Mouse (Mus musculus) splenic B cell, adult 2 months (primary cell): Measurements from ENCODE around the gene Wfs1.
A peak's percentile ranks its signal among the peaks of the same experiment; 100 is the strongest.
"Not testable (repeated sequence)": the region's sequence is repeated elsewhere in the genome, so short reads cannot be mapped to it uniquely, and the experiment has no call there.

Experiments used
- DNase-seq: peaks from one replicate; pipeline ENCODE4 v3.0.0-alpha.2; 2011; ENCODE audit warnings: low read depth, low spot score
- H3K27me3 ChIP-seq: 2 replicates; pipeline ENCODE4 v1.6.1; 2012; ENCODE audit warnings: mild to moderate bottlenecking, low read length, moderate library complexity, mixed read lengths; ENCODE audit not compliant: control insufficient read depth, poor library complexity, insufficient read depth, severe bottlenecking
- H3K36me3 ChIP-seq: 2 replicates; pipeline ENCODE4 v1.6.1; 2012; ENCODE audit warnings: mild to moderate bottlenecking, low read length, moderate library complexity, mixed read lengths; ENCODE audit not compliant: control insufficient read depth, poor library complexity, insufficient read depth, severe bottlenecking

Wfs1 gene

GRCm38 (mm10) chr5:36988781-36989624, at the start of gene Wfs1:
Gene Wfs1 (minus strand): TSS chr5:36989205.
- peak; percentile 96 for DNase-seq
- Histone ChIP-seq H3K36me3 (no peaks in the 10 kb centered on the region), H3K27me3 (no peaks in the 10 kb centered on the region)

GRCm38 (mm10) chr5:37036884-37037283, 47.9 kb upstream of the Wfs1 start:
- no peaks in the 10 kb centered on the region for H3K36me3 ChIP-seq
- no peaks in the 10 kb centered on the region for H3K27me3 ChIP-seq
- DNase-seq = no peak

GRCm38 (mm10) chr5:37035896-37036295, 46.9 kb upstream of the Wfs1 start:
- Histone ChIP-seq H3K27me3 (no peaks in the 10 kb centered on the region), H3K36me3 (no peaks in the 10 kb centered on the region)
- DNase-seq = no peak

DNA sequence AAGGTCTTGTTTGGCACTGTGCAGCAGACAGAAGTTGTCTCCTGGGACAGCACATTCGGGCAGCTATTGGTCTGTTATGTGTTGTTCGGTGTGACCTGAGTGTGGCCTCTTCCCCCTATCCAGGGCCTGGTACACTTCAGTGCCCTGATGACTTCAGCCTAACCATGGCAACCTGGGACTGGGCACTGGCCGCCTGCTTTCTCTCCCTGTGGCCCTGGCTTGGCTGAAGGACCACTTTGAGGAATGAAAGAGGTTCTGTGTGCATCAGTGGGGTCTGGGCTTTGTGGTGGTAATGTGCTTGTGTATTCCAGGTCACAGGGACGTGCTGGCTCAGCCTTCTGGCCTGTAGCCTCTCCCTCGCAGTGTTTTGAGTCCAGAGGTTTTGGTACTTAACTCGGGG, 46.2 kb upstream of the Wfs1 start:
- Histone ChIP-seq H3K36me3 (no peaks in the 10 kb centered on the region), H3K27me3 (no peaks in the 10 kb centered on the region)
- no peak for DNase-seq

DNA sequence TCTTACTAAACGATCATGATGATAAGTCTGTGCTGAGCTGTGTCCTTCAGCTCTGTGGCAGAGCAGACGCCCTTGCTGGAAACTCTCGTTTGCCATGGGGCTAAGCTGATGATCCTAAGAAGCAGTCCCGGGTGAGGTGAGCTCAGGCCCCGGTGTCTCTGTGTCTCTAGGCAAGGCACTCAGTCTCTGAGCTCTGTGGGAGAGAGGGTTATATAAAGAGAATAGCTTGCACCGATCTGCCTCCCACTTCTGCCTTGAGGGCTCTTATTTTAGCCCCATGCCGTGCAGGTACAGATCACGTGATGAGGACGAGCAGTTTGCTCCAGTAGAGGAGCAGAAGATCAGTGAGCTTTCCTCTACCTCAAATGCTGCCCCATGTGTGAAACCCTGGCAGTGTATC, 41.7 kb upstream of the Wfs1 start:
- H3K36me3 ChIP-seq = no peaks in the 10 kb centered on the region
- H3K27me3 ChIP-seq = no peaks in the 10 kb centered on the region
- no peak for DNase-seq

DNA sequence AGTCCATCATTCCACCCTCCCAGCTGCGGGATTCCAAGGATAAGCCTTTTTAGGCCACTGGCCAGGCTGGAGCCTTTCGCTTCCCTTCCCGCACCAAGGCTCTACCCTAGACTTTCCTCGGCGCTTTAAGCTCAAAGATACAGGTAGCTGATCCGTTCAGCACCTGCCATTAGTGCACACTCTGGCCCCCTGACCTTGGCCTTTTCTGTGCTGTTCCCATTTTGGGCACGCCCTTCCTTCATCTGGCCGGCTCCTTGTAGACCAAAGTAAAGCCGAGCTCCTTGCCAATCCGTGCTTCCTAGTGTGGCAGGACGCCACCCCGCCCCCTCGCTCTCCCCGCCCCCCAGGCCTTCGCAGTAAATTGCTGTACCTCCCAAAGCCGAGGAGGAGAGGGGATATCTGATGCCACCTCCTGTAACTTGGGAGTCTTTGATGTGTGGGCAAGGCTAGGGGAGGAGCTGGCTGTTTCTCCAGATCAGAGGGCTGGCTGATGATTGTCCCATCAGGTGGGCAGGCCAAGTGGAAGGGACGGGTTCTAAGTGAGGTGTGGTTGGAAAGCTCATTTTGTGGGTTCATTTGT, 40.4 kb upstream of the Wfs1 start:
- no peak for DNase-seq
- no peaks in the 10 kb centered on the region for H3K27me3 ChIP-seq
- no peaks in the 10 kb centered on the region for H3K36me3 ChIP-seq

GRCm38 (mm10) chr5:37028486-37029311, 39.7 kb upstream of the Wfs1 start:
- H3K36me3 ChIP-seq = no peaks in the 10 kb centered on the region
- no peaks in the 10 kb centered on the region for H3K27me3 ChIP-seq
- DNase-seq = peak; percentile 55

DNA sequence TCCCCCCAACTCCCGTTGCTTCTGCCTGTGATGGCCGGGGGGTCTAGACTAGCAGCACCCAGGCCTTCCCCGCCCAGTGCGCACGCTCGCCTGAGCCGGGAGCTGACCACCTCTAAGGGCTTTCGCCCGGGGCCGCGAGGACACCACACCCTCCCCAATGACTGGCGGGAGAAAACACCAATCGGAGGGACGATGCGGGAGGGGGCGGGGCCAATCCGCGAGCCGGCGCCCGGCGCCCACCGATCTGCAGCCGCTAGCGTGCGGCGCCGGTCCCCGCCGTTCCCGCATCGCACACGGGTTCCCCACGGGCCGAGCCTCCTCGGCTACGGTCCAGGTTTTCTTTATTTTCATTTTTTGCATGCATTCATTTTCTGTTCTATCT, 39.1 kb upstream of the Wfs1 start:
- Histone ChIP-seq H3K27me3 (no peaks in the 10 kb centered on the region), H3K36me3 (no peaks in the 10 kb centered on the region)
- peak; percentile 69 for DNase-seq

GRCm38 (mm10) chr5:37027701-37028100, 38.7 kb upstream of the Wfs1 start:
- no peaks in the 10 kb centered on the region for H3K27me3 ChIP-seq
- H3K36me3 ChIP-seq = no peaks in the 10 kb centered on the region
- no peak for DNase-seq

DNA sequence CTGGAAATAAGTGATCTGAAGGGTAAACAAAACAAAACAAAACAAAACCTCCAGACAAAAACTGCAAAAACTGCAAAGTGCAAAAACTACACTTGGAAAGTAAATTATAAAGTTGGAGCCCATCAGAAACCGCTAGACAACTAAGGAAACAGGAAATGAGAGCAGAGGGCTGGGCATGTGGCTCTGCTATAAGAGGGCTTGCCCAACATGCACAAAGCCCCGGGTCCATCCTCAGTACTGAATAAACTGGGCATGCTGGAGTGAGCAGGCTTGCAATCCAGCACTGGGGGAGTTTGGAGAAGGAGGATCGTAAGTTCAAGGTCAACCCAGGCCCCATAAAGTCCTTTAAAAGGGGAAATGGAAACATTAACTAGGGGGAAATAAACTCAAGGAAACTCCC, 28.2 kb upstream of the Wfs1 start:
- Histone ChIP-seq H3K27me3 (no peaks in the 10 kb centered on the region), H3K36me3 (no peaks in the 10 kb centered on the region)
- DNase-seq = no peak

- DNase-seq = peak; percentile 29
- Histone ChIP-seq H3K36me3 (no peaks in the 10 kb centered on the region), H3K27me3 (no peaks in the 10 kb centered on the region)
Observed at GRCm38 (mm10) chr5:37015612-37016310, 26.8 kb upstream of the Wfs1 start.

GRCm38 (mm10) chr5:37010666-37011317, 21.8 kb upstream of the Wfs1 start:
- Histone ChIP-seq H3K27me3 (no peaks in the 10 kb centered on the region), H3K36me3 (no peaks in the 10 kb centered on the region)
- DNase-seq = no peak

DNA sequence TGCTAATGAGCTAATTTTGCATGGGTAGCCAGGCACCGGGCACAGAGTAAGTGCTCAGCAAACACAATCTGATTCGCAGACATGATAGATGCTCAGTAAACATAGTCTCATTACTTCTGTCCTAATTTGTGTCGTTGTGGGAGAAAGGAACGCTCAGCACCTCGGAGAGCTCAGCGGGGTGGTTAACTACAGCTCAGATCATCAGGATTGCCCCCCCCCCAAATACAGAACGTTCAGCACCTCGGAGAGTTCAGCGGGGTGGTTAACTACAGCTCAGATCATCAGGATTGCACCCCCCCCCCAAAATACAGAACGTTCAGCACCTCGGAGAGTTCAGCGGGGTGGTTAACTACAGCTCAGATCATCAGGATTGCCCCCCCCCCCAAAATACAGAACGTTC, 20.8 kb upstream of the Wfs1 start:
- not testable (repeated sequence) for DNase-seq, H3K36me3 ChIP-seq, H3K27me3 ChIP-seq

- peak; percentile 79 for DNase-seq
Observed at GRCm38 (mm10) chr5:37002001-37002400, 13.0 kb upstream of the Wfs1 start.

More at GRCm38 (mm10) chr5:37002001-37002400, 13.0 kb upstream of the Wfs1 start:
- Histone ChIP-seq H3K27me3 (no peaks in the 10 kb centered on the region), H3K36me3 (no peaks in the 10 kb centered on the region)
